Mouse (Mus musculus) MEL (cell line): ENCODE data around the gene Csmd2. TPM values are rescaled to one million over a fixed set of nuclear protein-coding genes. Genes with fewer than 3 reads are reported as not detected.

Experiments
- DNase-seq: peaks from one replicate; pipeline ENCODE4 v3.0.0; 2011; ENCODE audit warnings: low read depth, low spot score
- H3K27ac ChIP-seq: 2 replicates; pipeline ENCODE4 v1.5.1; 2012; ENCODE audit warnings: low read depth, mild to moderate bottlenecking, control low read depth, low read length, moderate library complexity; ENCODE audit not compliant: control insufficient read depth
- H3K27me3 ChIP-seq, 2 experiments: fragments of 150-350 bp in 1 of 2; sonication (generic) in 1 of 2; 2 replicates each; pipeline ENCODE4 v1.6.1; 2012; ENCODE audit warnings: low read length in 2 of 2, mild to moderate bottlenecking in 2 of 2, improper control_type of control experiment in 1 of 2, moderate library complexity in 1 of 2; ENCODE audit not compliant: insufficient read depth in 2 of 2, control insufficient read depth in 1 of 2
- H3K36me3 ChIP-seq, 2 experiments: 2 replicates each; pipeline ENCODE4 v1.6.1; 2012 to 2014; ENCODE audit warnings: low read length in 2 of 2, improper control_type of control experiment in 1 of 2, inconsistent platforms in 1 of 2, mild to moderate bottlenecking in 1 of 2; ENCODE audit not compliant: insufficient read depth in 2 of 2, control insufficient read depth in 1 of 2
- H3K4me1 ChIP-seq, 2 experiments: fragments of 150-350 bp in 1 of 2; sonication (generic) in 1 of 2; 2 replicates each; pipeline ENCODE4 v1.6.1; 2012; ENCODE audit warnings: low read length in 2 of 2, improper control_type of control experiment in 1 of 2, mild to moderate bottlenecking in 1 of 2; ENCODE audit not compliant: insufficient read depth in 2 of 2, control insufficient read depth in 1 of 2
- H3K4me3 ChIP-seq, 2 experiments: fragments of 150-350 bp in 1 of 2; sonication (generic) in 1 of 2; 2 replicates each; pipeline ENCODE4 v1.5.1; 2012; ENCODE audit warnings: low read depth in 2 of 2, low read length in 2 of 2, mild to moderate bottlenecking in 2 of 2, moderate library complexity in 2 of 2, control low read depth in 1 of 2, improper control_type of control experiment in 1 of 2; ENCODE audit not compliant: control insufficient read depth in 1 of 2, insufficient read depth in 1 of 2
- H3K79me2 ChIP-seq: 2 replicates; pipeline ENCODE4 v1.6.1; 2012; ENCODE audit warnings: mild to moderate bottlenecking, low read length, moderate library complexity; ENCODE audit not compliant: control insufficient read depth, poor library complexity, insufficient read depth
- H3K9ac ChIP-seq: 2 replicates; pipeline ENCODE4 v1.6.1; 2012; ENCODE audit warnings: low read depth, mild to moderate bottlenecking, control low read depth, low read length, moderate library complexity; ENCODE audit not compliant: control insufficient read depth, poor library complexity, severe bottlenecking
- H3K9me3 ChIP-seq: fragments of 150-350 bp; sonication (generic); replicated peaks from 2 replicates; pipeline ENCODE4 v1.6.1; 2012; ENCODE audit warnings: mild to moderate bottlenecking, low read length, improper control_type of control experiment, moderate library complexity; ENCODE audit not compliant: insufficient read depth
- BHLHE40 ChIP-seq: IDR thresholded peaks from 2 replicates; pipeline ENCODE4 v1.6.1; 2012; ENCODE audit warnings: low read depth, mild to moderate bottlenecking, inconsistent platforms, low read length, improper control_type of control experiment, borderline replicate concordance
- CHD1 ChIP-seq: IDR thresholded peaks from 2 replicates; pipeline ENCODE4 v1.6.1; 2012; ENCODE audit warnings: low read depth, mild to moderate bottlenecking, inconsistent platforms, low read length, improper control_type of control experiment
- CHD2 ChIP-seq: IDR thresholded peaks from 2 replicates; pipeline ENCODE4 v1.6.1; 2011; ENCODE audit warnings: low read length, improper control_type of control experiment
- E2F4 ChIP-seq: IDR thresholded peaks from 2 replicates; pipeline ENCODE4 v1.6.1; 2011; ENCODE audit warnings: low read depth, low read length, improper control_type of control experiment, borderline replicate concordance
- ELF1 ChIP-seq: IDR thresholded peaks from 2 replicates; pipeline ENCODE4 v1.6.1; 2014; ENCODE audit warnings: low read depth, mild to moderate bottlenecking, inconsistent platforms, low read length, improper control_type of control experiment, moderate library complexity
- EP300 ChIP-seq, 2 experiments: IDR thresholded peaks; 2 replicates each; pipeline ENCODE4 v1.6.1; 2011; ENCODE audit warnings: improper control_type of control experiment in 2 of 2, low read length in 2 of 2, low read depth in 1 of 2, mild to moderate bottlenecking in 1 of 2
- GABPA ChIP-seq: IDR thresholded peaks from 2 replicates; pipeline ENCODE4 v1.6.1; 2012; ENCODE audit warnings: low read depth, mild to moderate bottlenecking, inconsistent platforms, low read length, improper control_type of control experiment, moderate library complexity
- HCFC1 ChIP-seq: IDR thresholded peaks from 2 replicates; pipeline ENCODE4 v1.6.1; 2012; ENCODE audit warnings: low read depth, mild to moderate bottlenecking, inconsistent platforms, low read length, improper control_type of control experiment, moderate library complexity
- JUND ChIP-seq: IDR thresholded peaks from 2 replicates; pipeline ENCODE4 v1.6.1; 2011; ENCODE audit warnings: low read depth, mild to moderate bottlenecking, improper control_type of control experiment, low read length
- KAT2A ChIP-seq: conservative IDR thresholded peaks from 2 replicates; pipeline ENCODE4 v1.6.1; 2012; ENCODE audit warnings: low read depth, low read length, improper control_type of control experiment, inconsistent platforms
- MAFK ChIP-seq: IDR thresholded peaks from 2 replicates; pipeline ENCODE4 v1.6.1; 2011; ENCODE audit warnings: low read depth, mild to moderate bottlenecking, low read length, improper control_type of control experiment, borderline replicate concordance
- MAZ ChIP-seq: IDR thresholded peaks from 2 replicates; pipeline ENCODE4 v1.6.1; 2012; ENCODE audit warnings: low read depth, mild to moderate bottlenecking, inconsistent platforms, low read length, improper control_type of control experiment
- MEF2A ChIP-seq: IDR thresholded peaks from 2 replicates; pipeline ENCODE4 v1.6.1; 2014; ENCODE audit warnings: low read depth, mild to moderate bottlenecking, inconsistent platforms, low read length, improper control_type of control experiment; ENCODE audit not compliant: poor library complexity, insufficient replicate concordance, severe bottlenecking; ENCODE audit errors: extremely low read depth
- MXI1 ChIP-seq: IDR thresholded peaks from 2 replicates; pipeline ENCODE4 v1.6.1; 2011; ENCODE audit warnings: mild to moderate bottlenecking, low read depth, low read length, improper control_type of control experiment
- MYB ChIP-seq: IDR thresholded peaks from 2 replicates; pipeline ENCODE4 v1.6.1; 2011; ENCODE audit warnings: mild to moderate bottlenecking, low read depth, low read length, improper control_type of control experiment
- NRF1 ChIP-seq: IDR thresholded peaks from 2 replicates; pipeline ENCODE4 v1.6.1; 2014; ENCODE audit warnings: low read depth, mild to moderate bottlenecking, inconsistent platforms, low read length, improper control_type of control experiment, moderate library complexity; ENCODE audit not compliant: poor library complexity, insufficient read depth, severe bottlenecking
- POLR2A ChIP-seq, 2 experiments: IDR thresholded peaks; 2 replicates each; pipeline ENCODE4 v1.6.1; 2011 to 2012; ENCODE audit warnings: low read length in 2 of 2, mild to moderate bottlenecking in 2 of 2, control low read depth in 1 of 2, improper control_type of control experiment in 1 of 2, low read depth in 1 of 2, moderate library complexity in 1 of 2; ENCODE audit not compliant: control insufficient read depth in 1 of 2, insufficient read depth in 1 of 2, poor library complexity in 1 of 2
- RAD21 ChIP-seq: IDR thresholded peaks from 2 replicates; pipeline ENCODE4 v1.6.1; 2011; ENCODE audit warnings: mild to moderate bottlenecking, low read depth, low read length, improper control_type of control experiment
- RCOR1 ChIP-seq: IDR thresholded peaks from 2 replicates; pipeline ENCODE4 v1.6.1; 2012; ENCODE audit warnings: low read depth, mild to moderate bottlenecking, inconsistent platforms, low read length, improper control_type of control experiment
- SMC3 ChIP-seq: IDR thresholded peaks from 2 replicates; pipeline ENCODE4 v1.6.1; 2011; ENCODE audit warnings: low read depth, low read length, improper control_type of control experiment
- TAL1 ChIP-seq: IDR thresholded peaks from 2 replicates; pipeline ENCODE4 v1.6.1; 2012; ENCODE audit warnings: mild to moderate bottlenecking, inconsistent platforms, low read length, moderate library complexity, mixed read lengths
- TBP ChIP-seq: IDR thresholded peaks from 2 replicates; pipeline ENCODE4 v1.8.0; 2011; ENCODE audit warnings: low read depth, low read length, improper control_type of control experiment
- TCF12 ChIP-seq: IDR thresholded peaks from 2 replicates; pipeline ENCODE4 v1.6.1; 2014; ENCODE audit warnings: low read depth, mild to moderate bottlenecking, inconsistent platforms, low read length, improper control_type of control experiment, moderate library complexity
- USF1 ChIP-seq: IDR thresholded peaks from 2 replicates; pipeline ENCODE4 v1.6.1; 2014; ENCODE audit warnings: low read depth, mild to moderate bottlenecking, inconsistent platforms, low read length, improper control_type of control experiment, moderate library complexity
- ZC3H11A ChIP-seq: IDR thresholded peaks from 2 replicates; pipeline ENCODE4 v1.6.1; 2012; ENCODE audit warnings: low read depth, mild to moderate bottlenecking, inconsistent platforms, low read length, improper control_type of control experiment
- ZKSCAN1 ChIP-seq: IDR thresholded peaks from 2 replicates; pipeline ENCODE4 v1.6.1; 2012; ENCODE audit warnings: low read depth, mild to moderate bottlenecking, inconsistent platforms, low read length, improper control_type of control experiment, moderate library complexity
- ZNF384 ChIP-seq: IDR thresholded peaks from 2 replicates; pipeline ENCODE4 v1.6.1; 2012; ENCODE audit warnings: low read depth, mild to moderate bottlenecking, inconsistent platforms, low read length, improper control_type of control experiment
- polyA plus RNA-seq, 2 experiments: library from polyadenylated mRNA; stranded (reverse) in 1 of 2; unstranded in 1 of 2; fragments of >175 nt in 1 of 2; fragments of >200 nt in 1 of 2; gene quantifications; 2 replicates each; pipeline versions ENCODE4 v1.2.1 to v1.2.4; 2012; ENCODE audit warnings: low replicate concordance in 2 of 2, low read depth in 1 of 2; ENCODE audit not compliant: insufficient read length in 2 of 2, insufficient read depth in 1 of 2, missing spikeins in 1 of 2
- total RNA-seq: library from RNA; depleted of rRNA; stranded (reverse); fragments of 300-350 nt; gene quantifications from 2 replicates; pipeline ENCODE4 v1.2.3, GENCODE M21; 2012

The Csmd2 gene
- total and polyA plus RNA-seq, 3 experiments: not detected

- Histone ChIP-seq H3K36me3 (no peaks in the 10 kb centered on the region), H3K4me1 (no peaks in the 10 kb centered on the region), H3K9me3 (no peaks in the 10 kb centered on the region), H3K27me3 (no peaks in the 10 kb centered on the region), H3K27ac (no peak overlapping the region), H3K79me2 (no peaks in the 10 kb centered on the region), H3K9ac (no peak overlapping the region), H3K4me3 (no peak overlapping the region)
- no peak for DNase-seq
- TF ChIP-seq E2F4 (no peak), HCFC1 (no peak), ZC3H11A (no peak), CHD2 (no peak), MXI1 (no peak), TCF12 (no peak), TBP (no peak), RCOR1 (no peak), BHLHE40 (no peak), RAD21 (no peak), CHD1 (no peak), MAZ (no peak), ZKSCAN1 (no peak), GABPA (no peak), ELF1 (no peak), EP300 (IDR thresholded peaks at IDR 0.05; ENCODE audit: low read depth in 1 of 2, low read length in 2 of 2) (no peak)
These were observed 393.7 kb downstream of the Csmd2 start for GRCm38 (mm10) chr4:128381331-128381730.

GRCm38 (mm10) chr4:128383800-128384199, 396.1 kb downstream of the Csmd2 start:
- no peak for DNase-seq
- TF ChIP-seq NRF1: no peak
- TF ChIP-seq RAD21: no peak
- no peak for TF ChIP-seq GABPA
- TF ChIP-seq USF1: no peak
- TF ChIP-seq SMC3: no peak
- TF ChIP-seq KAT2A: no peak
- TF ChIP-seq ELF1: no peak
- TF ChIP-seq MAFK: no peak
- no peak for TF ChIP-seq MYB
- TF ChIP-seq JUND: no peak
- TF ChIP-seq TAL1: no peak
- TF ChIP-seq MEF2A: no peak
- no peak for TF ChIP-seq ZC3H11A
- TF ChIP-seq ZNF384: no peak
- TF ChIP-seq POLR2A (IDR thresholded peaks at IDR 0.05; ENCODE audit: control insufficient read depth in 1 of 2, insufficient read depth in 1 of 2, low read depth in 1 of 2, low read length in 2 of 2, poor library complexity in 1 of 2): no peak
- Histone ChIP-seq H3K36me3 (no peaks in the 10 kb centered on the region), H3K4me1 (no peaks in the 10 kb centered on the region), H3K27me3 (no peaks in the 10 kb centered on the region), H3K9ac (no peak overlapping the region), H3K27ac (no peak overlapping the region), H3K9me3 (no peaks in the 10 kb centered on the region), H3K4me3 (no peak overlapping the region), H3K79me2 (no peaks in the 10 kb centered on the region)
